Mouse (Mus musculus) adrenal gland, postnatal 10 days (tissue): ENCODE results near the gene Cmtm7. TPM values are rescaled to one million over a fixed set of nuclear protein-coding genes. Genes with fewer than 3 reads are reported as not detected.

Source experiments
- DNase-seq: peaks from one replicate; pipeline ENCODE4 v3.0.0; 2021; ENCODE audit warnings: mixed read lengths
- total RNA-seq, 2 experiments: library from RNA; stranded (reverse); gene quantifications; 2 replicates each; pipeline ENCODE4 v1.2.3; 2021

Gene Cmtm7
- total RNA-seq, 2 experiments from 2014 or later, result 32.4 to 32.9 TPM

DNA sequence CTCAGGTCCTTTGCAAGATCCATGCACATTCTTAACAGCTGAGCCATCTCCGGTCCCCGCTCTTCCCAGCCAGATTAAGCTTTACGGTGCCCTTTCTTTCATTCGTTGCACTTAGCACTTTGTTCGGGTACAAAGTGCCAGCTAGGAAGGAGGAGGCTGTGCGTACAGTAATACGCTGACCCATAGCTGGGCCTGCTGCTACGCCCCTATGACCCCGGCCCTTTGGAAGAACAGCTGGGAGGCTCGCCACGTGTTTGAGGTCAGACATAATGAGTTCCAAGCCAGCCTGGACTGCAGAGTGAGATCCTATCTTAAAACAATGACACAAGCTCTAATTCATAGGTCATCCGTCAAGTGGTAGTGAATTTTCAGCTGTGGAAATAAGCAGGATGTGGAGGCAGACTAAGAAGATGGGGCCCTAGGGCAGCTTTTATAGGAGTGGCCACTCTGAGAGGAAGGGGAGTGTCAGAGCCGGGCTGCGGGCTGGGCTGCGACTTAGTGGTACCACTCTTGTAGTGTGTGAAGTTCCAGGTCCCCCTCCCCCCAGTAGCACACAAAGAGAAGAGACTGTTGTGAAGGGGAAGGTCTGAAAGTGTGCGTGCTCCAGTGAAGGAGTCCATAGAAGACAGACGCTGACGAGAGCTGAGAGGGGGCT lies 64.9 kb downstream of the Cmtm7 start:
- no peak for DNase-seq

DNA sequence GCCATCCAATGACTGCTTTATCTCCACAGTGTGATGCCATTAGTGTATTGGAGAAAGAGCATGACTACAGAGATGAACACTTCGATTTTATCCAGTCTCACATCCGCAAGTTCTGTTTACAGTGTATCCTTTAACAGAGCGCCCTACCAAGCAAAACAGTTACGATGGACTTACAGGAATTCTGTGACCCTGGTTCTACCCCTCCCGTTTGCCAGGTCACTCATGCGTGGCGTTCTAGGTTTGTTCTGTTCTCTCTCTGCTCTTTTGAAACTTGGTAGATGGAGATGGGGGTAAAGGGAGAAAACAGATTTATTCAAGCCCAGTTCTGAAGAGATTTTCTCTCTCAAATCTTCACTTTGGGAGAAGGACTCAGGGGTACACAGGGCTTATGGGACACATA lies 68.2 kb downstream of the Cmtm7 start:
- DNase-seq, result no peak

DNA sequence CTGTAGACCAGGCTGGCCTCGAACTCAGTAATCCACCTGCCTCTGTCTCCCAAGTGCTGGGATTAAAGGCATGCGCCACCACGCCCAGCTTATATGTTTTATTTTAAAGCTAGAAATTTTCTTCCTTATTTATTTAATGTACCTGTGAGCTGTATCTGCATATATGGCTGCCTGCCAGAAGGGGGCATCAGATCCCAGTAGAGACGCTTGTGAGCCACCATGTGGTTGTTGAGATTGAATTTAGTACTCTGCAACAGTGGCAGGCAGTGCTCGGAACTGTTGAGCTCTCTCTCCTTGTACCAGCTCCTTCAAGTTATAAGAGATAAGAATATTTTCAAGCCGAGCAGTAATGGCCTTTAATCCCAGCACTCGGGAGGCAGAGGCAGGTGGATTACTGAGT lies 71.3 kb downstream of the Cmtm7 start:
- DNase-seq, result no peak

DNA sequence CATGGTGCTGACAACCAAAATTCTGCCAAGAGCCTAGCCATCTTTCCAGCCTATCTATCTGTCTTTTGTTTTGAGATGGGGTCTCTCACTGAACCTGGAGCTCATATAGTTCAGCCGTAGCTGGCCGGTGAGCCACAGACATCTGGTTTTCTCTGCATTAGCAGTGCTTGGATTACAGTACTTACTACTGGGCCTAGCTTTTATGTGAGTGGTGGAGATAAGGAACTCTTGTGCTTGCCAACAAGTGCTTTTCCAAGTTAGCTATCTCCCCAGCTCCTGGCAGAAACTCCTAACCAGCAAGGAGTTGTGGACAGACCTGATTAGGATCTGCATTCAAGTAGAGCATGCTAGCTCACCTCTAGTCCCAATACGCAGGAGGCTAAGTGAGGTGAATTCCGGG lies 73.9 kb downstream of the Cmtm7 start:
- no peak for DNase-seq

Other genes with a start within 250 kb of the Cmtm7 start
- gene Trim71, start 217.5 kb downstream of the Cmtm7 start, total RNA-seq, result under 1 TPM in 1 of 2 experiments, not detected in 1; 0.09 TPM
- gene Cnot10, start 141.7 kb downstream of the Cmtm7 start, total RNA-seq, result 10 to 100 TPM; 36.0 to 39.9 TPM
- 10 to 100 TPM; 38.3 to 41.0 TPM for gene Dync1li1, start 93.1 kb downstream of the Cmtm7 start, total RNA-seq
- 10 to 100 TPM; 59.4 to 61.0 TPM for gene Cmtm6, start 50.7 kb downstream of the Cmtm7 start, total RNA-seq
- gene Cmtm8, start 62.3 kb upstream of the Cmtm7 start, total RNA-seq, result 10 to 100 TPM; 12.6 to 17.3 TPM
- 10 to 100 TPM; 25.1 to 30.8 TPM for gene Gpd1l, start 152.1 kb upstream of the Cmtm7 start, total RNA-seq
- gene Osbpl10, start 196.7 kb upstream of the Cmtm7 start, total RNA-seq, result 1 to 10 TPM; 8.1 to 8.5 TPM
- gene Rps27rt, start 200.9 kb upstream of the Cmtm7 start, total RNA-seq, result 10 to 100 TPM; 43.0 to 65.9 TPM